ENCODE assay signal across 8 mouse cellular contexts in the genomic region with DNA sequence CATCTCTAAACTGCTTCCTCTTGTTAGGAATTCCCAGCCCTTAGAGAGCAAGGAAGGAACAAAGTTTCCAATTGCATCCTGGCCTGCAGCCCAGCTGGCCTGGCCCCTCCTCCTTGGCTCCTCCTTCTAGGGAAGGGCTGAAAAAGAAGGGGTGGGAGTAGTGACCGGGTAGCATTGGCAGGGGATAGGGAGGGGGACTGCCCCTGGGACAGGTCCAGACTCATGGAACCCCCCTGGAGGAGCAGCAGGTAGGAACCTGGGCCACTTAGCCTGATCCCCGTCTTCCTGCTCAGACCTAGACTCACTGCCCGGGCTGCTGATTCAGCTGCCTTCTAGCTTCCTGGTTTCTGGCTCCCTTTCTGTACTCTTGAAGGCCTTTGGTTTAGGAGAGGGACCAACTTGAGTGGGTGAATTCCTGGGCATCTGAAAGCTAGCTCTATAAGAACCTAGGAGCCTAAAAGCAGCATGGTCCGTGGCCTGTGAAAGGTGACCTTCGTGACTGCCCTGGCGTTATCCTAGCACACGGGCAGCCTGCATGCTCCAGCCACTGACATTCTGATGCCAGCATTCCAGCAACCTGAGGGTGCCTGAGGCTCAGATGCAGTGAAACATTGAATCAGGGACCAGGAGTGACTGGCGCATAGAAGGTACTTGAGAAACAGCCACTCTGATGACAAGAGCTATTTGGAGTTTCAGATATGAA. TPM values are rescaled to one million over a fixed set of nuclear protein-coding genes. Genes with fewer than 3 reads are reported as not detected.
DNase-seq lines count a peak whose midpoint lies in the region; ATAC-seq and TF ChIP-seq lines count a peak whose summit lies in the region.

No protein-coding gene starts in this region.

- no peaks in the 10 kb centered on the region for H3K9me3 ChIP-seq in midbrain, embryonic 14.5 days (ENCODE audit: control insufficient read depth, low read length)
- no peaks in the 10 kb centered on the region for H3K9me3 ChIP-seq in midbrain, embryonic 10.5 days (replicated peaks)
- H3K9me3 ChIP-seq in heart, embryonic 10.5 days: no peaks in the 10 kb centered on the region
- H3K9me3 ChIP-seq in kidney, embryonic 14.5 days (ENCODE audit: control insufficient read depth, low read length): no peaks in the 10 kb centered on the region
- no peaks in the 10 kb centered on the region for H3K9me3 ChIP-seq in lung, postnatal 0 days (ENCODE audit: low read length)

- no peak overlapping the region for H3K27ac ChIP-seq in midbrain, embryonic 14.5 days (replicated peaks; ENCODE audit: low read depth, low read length)
- no peak overlapping the region for H3K27ac ChIP-seq in midbrain, embryonic 10.5 days (replicated peaks)
- H3K27ac ChIP-seq in heart, embryonic 10.5 days: peak overlapping the region; percentile 47; the same call in 1 of the 2 replicates
- no peak overlapping the region for H3K27ac ChIP-seq in kidney, embryonic 14.5 days (ENCODE audit: low read depth, low read length)
- H3K27ac ChIP-seq in lung, postnatal 0 days (ENCODE audit: low read length): peak overlapping the region; percentile 20; the same call in 1 of the 2 replicates

- H3K9ac ChIP-seq in midbrain, embryonic 14.5 days (replicated peaks; ENCODE audit: low read length): no peak overlapping the region
- no peak overlapping the region for H3K9ac ChIP-seq in kidney, embryonic 14.5 days (ENCODE audit: low read depth, low read length)
- H3K9ac ChIP-seq in lung, postnatal 0 days (replicated peaks; ENCODE audit: low read depth): no peak overlapping the region

- H3K27me3 ChIP-seq in midbrain, embryonic 14.5 days (ENCODE audit: control insufficient read depth, insufficient read depth, low read length): peaks cover 40% of the 10 kb centered on the region
- H3K27me3 ChIP-seq in midbrain, embryonic 10.5 days (ENCODE audit: low read depth, poor library complexity, severe bottlenecking): peaks cover 97% of the 10 kb centered on the region
- peaks cover 65% of the 10 kb centered on the region for H3K27me3 ChIP-seq in heart, embryonic 10.5 days (ENCODE audit: insufficient read depth, poor library complexity, severe bottlenecking)
- peaks cover 4% of the 10 kb centered on the region for H3K27me3 ChIP-seq in kidney, embryonic 14.5 days (ENCODE audit: control insufficient read depth, insufficient read depth, low read length)
- H3K27me3 ChIP-seq in lung, postnatal 0 days (replicated peaks; ENCODE audit: insufficient read depth, low read length): no peaks in the 10 kb centered on the region

- no peaks in the 10 kb centered on the region for H3K4me1 ChIP-seq in midbrain, embryonic 14.5 days (ENCODE audit: control insufficient read depth, insufficient read depth, low read length)
- peaks cover 8% of the 10 kb centered on the region for H3K4me1 ChIP-seq in midbrain, embryonic 10.5 days
- H3K4me1 ChIP-seq in heart, embryonic 10.5 days: 0 out of 2 replicates have a peak, but pooled peaks cover 4% of the 10 kb centered on the region
- 0 out of 2 replicates have a peak, but pooled peaks cover 4% of the 10 kb centered on the region for H3K4me1 ChIP-seq in kidney, embryonic 14.5 days (ENCODE audit: control insufficient read depth, insufficient read depth, low read length)
- H3K4me1 ChIP-seq in lung, postnatal 0 days (ENCODE audit: insufficient read depth, low read depth, low read length): no peaks in the 10 kb centered on the region

- TF ChIP-seq EP300 in lung, postnatal 0 days (IDR thresholded peaks at IDR 0.05): no peak

- H3K36me3 ChIP-seq in midbrain, embryonic 14.5 days (ENCODE audit: control insufficient read depth, insufficient read depth, low read length): no peaks in the 10 kb centered on the region
- no peaks in the 10 kb centered on the region for H3K36me3 ChIP-seq in midbrain, embryonic 10.5 days
- no peaks in the 10 kb centered on the region for H3K36me3 ChIP-seq in heart, embryonic 10.5 days
- no peaks in the 10 kb centered on the region for H3K36me3 ChIP-seq in kidney, embryonic 14.5 days (ENCODE audit: control insufficient read depth, insufficient read depth, low read length)
- H3K36me3 ChIP-seq in lung, postnatal 0 days (ENCODE audit: insufficient read depth, low read length): no peaks in the 10 kb centered on the region

- H3K4me2 ChIP-seq in midbrain, embryonic 14.5 days (ENCODE audit: low read length): no peak overlapping the region
- peak overlapping the region; percentile 29 for H3K4me2 ChIP-seq in kidney, embryonic 14.5 days (replicated peaks; ENCODE audit: low read depth, low read length)
- peak overlapping the region; percentile 49 for H3K4me2 ChIP-seq in lung, postnatal 0 days (replicated peaks; ENCODE audit: low read depth, low read length)

- 53% methylated on average over 8 of the region's 8 CpGs for WGBS in midbrain, embryonic 14.5 days
- 61% methylated on average over 8 of the region's 8 CpGs for WGBS in midbrain, embryonic 10.5 days
- 38% methylated on average over 8 of the region's 8 CpGs for WGBS in heart, embryonic 10.5 days
- 59% methylated on average over 8 of the region's 8 CpGs for whole genome bisulfite sequencing in kidney, embryonic 14.5 days
- 31% methylated on average over 8 of the region's 8 CpGs for WGBS in lung, postnatal 0 days

- no peak overlapping the region for H3K4me3 ChIP-seq in midbrain, embryonic 14.5 days (replicated peaks; ENCODE audit: low read depth, low read length)
- no peak overlapping the region for H3K4me3 ChIP-seq in midbrain, embryonic 10.5 days
- peak overlapping the region; percentile 48 for H3K4me3 ChIP-seq in heart, embryonic 10.5 days
- H3K4me3 ChIP-seq in kidney, embryonic 14.5 days (ENCODE audit: low read length): peak overlapping the region; percentile 27
- H3K4me3 ChIP-seq in lung, postnatal 0 days (ENCODE audit: low read depth, low read length): peak overlapping the region; percentile 31

- no peak for TF ChIP-seq CTCF in lung, postnatal 0 days (IDR thresholded peaks at IDR 0.05)

- no peak; the same call in 1 of the 2 replicates for ATAC-seq in midbrain, embryonic 14.5 days (ENCODE audit: low FRiP score, low TSS enrichment)
- ATAC-seq in kidney, embryonic 14.5 days (ENCODE audit: low FRiP score, low TSS enrichment): peak; percentile 91
- peak; percentile 86 for ATAC-seq in lung, postnatal 0 days

- DNase-seq in midbrain, embryonic 14.5 days: peak; percentile 26
- no peak for DNase-seq in midbrain, embryonic 10.5 days (ENCODE audit: low spot score)
- peak; percentile 12 for DNase-seq in embryo, embryonic 10.5 days (ENCODE audit: low spot score)
- peak; percentile 74 for DNase-seq in heart, embryonic 10.5 days (ENCODE audit: low spot score)
- peak; percentile 70 for DNase-seq in lung, postnatal 0 days (ENCODE audit: low spot score)
- peak; percentile 31 to 33 for DNase-seq in urinary bladder, adult 18-20 months (ENCODE audit: low spot score in 2 of 2)
- DNase-seq in spleen, adult 12 weeks (ENCODE audit: low spot score): no peak

RNA-seq across cellular contexts. Expression of a gene that starts 34.9 kb away (rescaled TPM):
- polyA plus RNA-seq in midbrain, embryonic 14.5 days (2014; fragmentation: Nextera tagmentation; extraction: Ambion mirVana): 5.2 and 7.2 TPM in 2 replicates
- 1.00 and 1.4 TPM in 2 replicates for polyA plus RNA-seq in midbrain, embryonic 10.5 days (2016; fragmentation: Nextera tagmentation; extraction: Ambion mirVana)
- 7.7 and 17.3 TPM in 2 replicates for polyA plus RNA-seq in heart, embryonic 10.5 days (2016; fragmentation: Nextera tagmentation; extraction: Ambion mirVana)
- polyA plus RNA-seq in kidney, embryonic 14.5 days (2014; fragmentation: Nextera tagmentation; extraction: Ambion mirVana): 3.8 and 4.0 TPM in 2 replicates
- polyA plus RNA-seq in lung, postnatal 0 days (2015; fragmentation: Nextera tagmentation; extraction: Ambion mirVana): 4.0 and 4.3 TPM in 2 replicates

RNA-seq across cellular contexts. Expression of a gene that starts 53.8 kb away (rescaled TPM):
- 28.8 and 37.7 TPM in 2 replicates for polyA plus RNA-seq in midbrain, embryonic 14.5 days (2014; fragmentation: Nextera tagmentation; extraction: Ambion mirVana)
- polyA plus RNA-seq in midbrain, embryonic 10.5 days (2016; fragmentation: Nextera tagmentation; extraction: Ambion mirVana): 64.1 and 74.5 TPM in 2 replicates
- polyA plus RNA-seq in heart, embryonic 10.5 days (2016; fragmentation: Nextera tagmentation; extraction: Ambion mirVana): 44.0 and 59.4 TPM in 2 replicates
- polyA plus RNA-seq in kidney, embryonic 14.5 days (2014; fragmentation: Nextera tagmentation; extraction: Ambion mirVana): 39.4 and 42.5 TPM in 2 replicates
- 17.0 and 17.8 TPM in 2 replicates for polyA plus RNA-seq in lung, postnatal 0 days (2015; fragmentation: Nextera tagmentation; extraction: Ambion mirVana)

Comparison
In these comparisons a context has a peak if more than half of its experiments do, and no peak if none do; other contexts are left out.
1. DNase-seq: peak in midbrain, embryonic 14.5 days (single experiment), embryo, embryonic 10.5 days (single experiment), heart, embryonic 10.5 days (single experiment), lung, postnatal 0 days (single experiment) and urinary bladder, adult 18-20 months (2 of 2); none in midbrain, embryonic 10.5 days (single experiment) and spleen, adult 12 weeks (single experiment).
2. H3K27ac ChIP-seq: peak in heart, embryonic 10.5 days (single experiment) and lung, postnatal 0 days (single experiment); none in midbrain, embryonic 14.5 days (single experiment), midbrain, embryonic 10.5 days (single experiment) and kidney, embryonic 14.5 days (single experiment).
3. H3K4me3 ChIP-seq: peak in heart, embryonic 10.5 days (single experiment), kidney, embryonic 14.5 days (single experiment) and lung, postnatal 0 days (single experiment); none in midbrain, embryonic 14.5 days (single experiment) and midbrain, embryonic 10.5 days (single experiment).